Mouse (Mus musculus) embryonic fibroblast, embryonic 13.5 days (primary cell): ENCODE measurements around the gene Gm21761. TPM values are rescaled to one million over a fixed set of nuclear protein-coding genes. Genes with fewer than 3 reads are reported as not detected.
"Not testable (repeated sequence)": the region's sequence is repeated elsewhere in the genome, so short reads cannot be mapped to it uniquely, and the experiment has no call there.

ENCODE experiments used
- H3K27ac ChIP-seq: 2 replicates; pipeline ENCODE4 v1.5.1; 2012; ENCODE audit warnings: low read length, control low read depth, inconsistent platforms; ENCODE audit not compliant: insufficient read depth
- H3K4me1 ChIP-seq: 2 replicates; pipeline ENCODE4 v1.6.1; 2011; ENCODE audit warnings: low read length; ENCODE audit not compliant: control insufficient read depth, insufficient read depth
- H3K4me3 ChIP-seq: 2 replicates; pipeline ENCODE4 v1.5.1; 2011; ENCODE audit warnings: mild to moderate bottlenecking, control low read depth, low read length; ENCODE audit not compliant: insufficient read depth
- polyA plus RNA-seq: library from polyadenylated mRNA; stranded (reverse); fragments of >200 nt; gene quantifications from 2 replicates; pipeline ENCODE4 v1.2.4, GENCODE M21; 2011; ENCODE audit warnings: low read depth; ENCODE audit not compliant: missing spikeins, insufficient read length

The Gm21761 gene
- not detected in 2 replicates for polyA plus RNA-seq

GRCm38 (mm10) chr13:119929172-119929571, at the start of gene Gm21761:
Gene Gm21761 (minus strand): TSS chr13:119929272.
- H3K4me1 ChIP-seq, H3K4me3 ChIP-seq, H3K27ac ChIP-seq: not testable (repeated sequence)

GRCm38 (mm10) chr13:119969163-119969562, 40.1 kb upstream of the Gm21761 start:
- not testable (repeated sequence) for H3K4me3 ChIP-seq, H3K4me1 ChIP-seq, H3K27ac ChIP-seq

DNA sequence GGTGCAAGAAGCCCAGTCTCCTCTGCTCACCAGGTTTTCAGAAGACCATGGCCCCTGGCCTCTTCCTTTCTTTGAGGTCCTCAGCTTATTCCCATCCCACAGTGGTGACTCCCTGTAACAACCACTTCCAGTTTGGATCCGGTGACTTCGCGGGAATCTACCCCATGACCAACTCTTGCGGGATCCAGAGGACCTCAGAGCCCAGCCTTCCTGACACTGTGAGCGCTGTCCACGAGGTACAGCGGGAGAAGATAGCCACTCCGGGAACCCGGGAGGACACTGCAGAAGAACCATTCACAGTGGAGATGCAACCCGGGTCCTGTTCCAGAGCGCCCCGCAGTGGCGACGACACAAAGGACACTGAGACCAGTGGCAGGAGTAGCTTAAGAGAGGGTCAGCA, 39.1 kb upstream of the Gm21761 start:
- not testable (repeated sequence) for H3K27ac ChIP-seq, H3K4me1 ChIP-seq

GRCm38 (mm10) chr13:119965968-119966367, 36.9 kb upstream of the Gm21761 start:
- H3K4me1 ChIP-seq, H3K27ac ChIP-seq: not testable (repeated sequence)
- peak overlapping the region; percentile 18 for H3K4me3 ChIP-seq

More for the DNA sequence above, 39.1 kb upstream of the Gm21761 start:
- not testable (repeated sequence) for H3K4me3 ChIP-seq

DNA sequence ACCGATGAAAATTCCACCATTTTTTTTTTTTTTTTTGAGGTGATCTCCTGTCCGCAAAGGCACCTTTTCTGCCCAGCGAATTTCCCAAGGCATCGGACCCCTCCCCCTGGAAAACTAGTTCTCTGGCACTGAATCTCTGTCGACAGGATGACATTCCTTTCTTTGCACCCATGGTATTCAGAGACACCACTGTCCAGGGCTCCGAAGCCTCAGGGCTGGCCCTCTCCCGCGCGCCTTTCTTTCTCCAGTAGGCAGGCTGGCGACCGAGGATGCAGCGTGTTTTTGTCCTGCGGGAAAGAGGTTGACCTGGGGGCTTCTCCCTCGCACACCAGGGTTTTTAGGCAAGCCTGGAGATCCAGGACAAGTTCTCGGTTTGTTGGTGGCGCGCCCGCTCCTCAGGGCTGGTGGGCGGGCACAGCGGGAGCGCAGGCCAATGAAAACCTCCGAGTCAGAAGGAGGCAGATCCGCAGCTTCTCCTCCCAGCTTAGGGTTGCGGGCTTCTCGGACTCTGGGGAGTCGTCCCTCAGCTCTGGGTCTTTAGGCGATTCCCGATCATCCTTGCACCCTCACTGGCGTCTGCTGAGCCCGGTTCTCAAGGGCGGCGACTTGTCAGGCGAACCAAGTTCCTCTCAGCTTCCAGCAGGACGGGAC, 36.4 kb upstream of the Gm21761 start:
- H3K4me1 ChIP-seq, H3K4me3 ChIP-seq, H3K27ac ChIP-seq: not testable (repeated sequence)

DNA sequence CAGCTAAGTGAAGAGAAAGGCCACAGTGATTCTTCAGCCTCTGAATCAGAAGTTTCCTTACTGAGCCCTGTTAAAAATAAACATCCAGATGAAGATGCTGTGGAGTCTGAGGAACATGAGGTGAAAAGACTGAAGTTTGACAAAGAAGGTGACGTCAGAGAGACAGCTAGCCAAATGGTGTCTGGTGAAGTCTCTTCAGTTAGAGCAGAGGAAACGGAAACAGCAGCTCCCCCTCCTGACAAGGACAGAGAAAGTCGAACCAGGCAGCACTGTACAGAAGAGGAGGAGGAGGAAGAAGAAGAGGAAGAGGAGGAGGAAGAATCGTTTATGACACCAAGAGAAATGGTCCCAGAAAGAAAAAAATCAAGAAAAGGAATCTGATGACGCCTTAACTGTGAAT, 33.8 kb upstream of the Gm21761 start:
- H3K4me1 ChIP-seq, H3K4me3 ChIP-seq, H3K27ac ChIP-seq: not testable (repeated sequence)

GRCm38 (mm10) chr13:119955567-119955966, 26.5 kb upstream of the Gm21761 start:
- H3K27ac ChIP-seq, H3K4me3 ChIP-seq, H3K4me1 ChIP-seq: not testable (repeated sequence)

GRCm38 (mm10) chr13:119955089-119955488, 26.0 kb upstream of the Gm21761 start:
- H3K4me1 ChIP-seq, H3K4me3 ChIP-seq, H3K27ac ChIP-seq: not testable (repeated sequence)

DNA sequence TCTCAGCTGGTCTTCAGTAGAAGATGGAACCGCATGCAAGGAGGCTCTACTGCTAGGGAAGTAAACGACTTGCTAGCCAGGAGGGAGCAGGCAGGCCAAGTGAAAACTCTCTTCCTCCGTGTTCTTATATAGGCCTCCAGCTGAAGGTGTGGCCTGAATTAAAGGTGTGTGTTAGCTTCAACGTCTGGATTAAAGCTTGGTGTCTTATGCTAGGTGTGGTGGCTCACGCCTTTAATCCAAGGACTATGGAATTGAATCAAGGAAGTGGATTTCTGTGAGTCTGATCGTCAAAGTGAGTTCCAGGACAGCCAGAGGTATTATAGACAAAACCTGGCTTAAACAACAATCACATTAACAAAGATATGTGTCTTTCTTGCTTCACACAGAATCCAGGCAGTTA, 21.6 kb upstream of the Gm21761 start, which contains the start of gene B020031M17Rik:
B020031M17Rik (minus strand) TSS at position 101 of the 400 bp plus-strand sequence.
- not testable (repeated sequence) for H3K4me1 ChIP-seq, H3K27ac ChIP-seq, H3K4me3 ChIP-seq

GRCm38 (mm10) chr13:119924597-119925340, 4.3 kb downstream of the Gm21761 start:
- H3K4me3 ChIP-seq, H3K4me1 ChIP-seq, H3K27ac ChIP-seq: not testable (repeated sequence)

DNA sequence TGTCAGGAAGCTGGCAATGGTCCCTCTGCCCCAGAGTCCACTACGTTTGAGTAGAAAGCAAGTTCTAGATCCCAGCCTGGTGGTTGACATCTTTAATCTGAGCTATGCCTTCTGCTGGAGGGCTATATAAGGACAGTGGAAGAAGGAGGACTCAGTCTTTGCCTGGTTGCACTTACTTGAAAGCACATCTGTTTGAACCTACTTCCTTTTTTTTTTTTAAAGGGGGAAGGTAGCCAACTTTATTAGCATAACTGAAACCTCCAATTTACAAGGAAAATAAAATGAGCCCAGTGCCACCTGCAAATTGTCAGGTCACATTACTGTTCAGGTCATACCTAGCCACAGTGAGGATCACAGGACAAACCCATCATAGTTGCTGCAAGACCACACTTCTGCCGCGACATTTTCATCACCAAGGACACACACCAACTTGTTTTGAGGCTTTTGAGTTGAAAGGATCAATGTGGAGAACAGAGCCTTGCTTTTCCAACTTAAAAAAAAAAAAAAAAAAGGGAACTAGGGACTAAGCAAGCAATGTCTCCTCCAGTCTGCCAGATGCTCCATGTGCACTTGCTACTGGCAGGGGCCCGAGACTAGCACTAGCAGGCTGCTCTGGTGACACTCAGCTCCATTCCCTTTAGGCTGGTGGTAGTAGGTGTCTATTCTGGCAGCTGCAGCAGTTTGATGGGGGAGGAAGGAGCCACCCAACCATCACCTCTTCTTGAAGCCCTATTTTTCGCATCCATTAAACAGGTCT, 11.9 kb downstream of the Gm21761 start:
- not testable (repeated sequence) for H3K4me3 ChIP-seq, H3K27ac ChIP-seq, H3K4me1 ChIP-seq

GRCm38 (mm10) chr13:119916449-119916848, 12.6 kb downstream of the Gm21761 start:
- not testable (repeated sequence) for H3K4me3 ChIP-seq, H3K4me1 ChIP-seq, H3K27ac ChIP-seq

DNA sequence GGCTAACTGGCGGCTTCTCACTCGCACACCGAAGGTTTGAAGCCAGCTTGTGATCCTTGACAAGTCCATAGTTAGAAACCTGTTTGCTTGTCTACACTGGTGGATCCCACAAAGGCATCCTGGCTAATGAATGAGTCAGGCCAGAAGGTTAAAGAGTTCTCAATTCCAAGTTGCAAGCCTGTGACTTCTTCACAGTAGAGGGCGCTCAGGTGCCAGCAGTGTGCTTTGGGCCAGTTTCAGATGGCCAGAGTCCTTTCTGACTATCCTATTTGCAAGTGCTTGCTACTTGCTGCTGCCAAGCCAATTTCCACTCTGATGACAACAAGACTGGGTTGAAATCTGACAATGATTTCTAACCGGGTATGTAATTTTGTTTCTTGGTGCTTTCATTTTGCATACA, 30.5 kb downstream of the Gm21761 start:
- H3K4me3 ChIP-seq, H3K27ac ChIP-seq, H3K4me1 ChIP-seq: not testable (repeated sequence)

DNA sequence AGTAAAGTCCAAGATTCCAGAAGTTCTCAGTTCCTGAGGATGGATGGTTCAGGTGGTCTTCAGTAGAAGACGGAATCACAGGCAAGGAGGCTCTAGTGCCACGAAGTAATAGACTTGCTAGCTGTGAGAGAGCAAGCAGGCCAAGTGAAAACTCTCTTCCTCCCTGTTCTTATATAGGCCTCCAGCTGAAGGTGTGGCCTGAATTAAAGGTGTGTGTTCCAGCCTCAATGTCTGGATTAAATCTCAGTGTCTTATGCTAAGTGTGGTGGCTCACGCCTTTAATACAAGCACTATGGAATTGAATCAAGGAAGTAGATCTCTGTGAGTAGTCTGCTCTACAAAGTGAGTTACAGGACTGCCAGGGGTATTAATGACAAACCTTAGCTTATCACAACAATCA, 34.4 kb downstream of the Gm21761 start, which contains the start of gene Tcstv1:
Tcstv1 (minus strand) TSS at position 101 of the 400 bp plus-strand sequence.
- H3K27ac ChIP-seq, H3K4me1 ChIP-seq, H3K4me3 ChIP-seq: not testable (repeated sequence)

DNA sequence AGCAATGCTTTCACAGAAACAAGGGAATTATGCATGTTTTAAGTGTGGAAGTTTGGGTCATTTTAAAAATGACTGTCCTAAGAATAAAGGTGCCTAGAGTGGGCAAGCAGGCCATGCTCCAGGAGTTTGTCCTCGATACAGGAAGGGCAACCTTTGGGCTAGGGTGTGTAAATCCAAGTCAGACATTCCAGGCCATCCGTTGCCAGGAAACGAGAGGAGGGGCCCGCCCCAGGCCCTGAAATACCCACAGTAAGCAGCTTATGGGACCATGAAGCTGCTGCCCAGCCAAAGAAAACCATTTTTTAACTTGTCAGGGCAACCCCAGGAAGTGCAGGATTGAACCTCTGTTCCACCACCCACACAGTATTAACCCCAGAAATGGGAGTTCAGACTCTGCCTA, 42.2 kb downstream of the Gm21761 start:
- H3K4me3 ChIP-seq, H3K27ac ChIP-seq: not testable (repeated sequence)

More for the DNA sequence above, 42.2 kb downstream of the Gm21761 start:
- H3K4me1 ChIP-seq, result not testable (repeated sequence)
